Mouse (Mus musculus) stomach, postnatal 0 days (tissue): ENCODE data around the gene Spata32.

ENCODE experiments used
- CTCF ChIP-seq: IDR thresholded peaks from 2 replicates; pipeline ENCODE4 v1.5.1; 2016; ENCODE audit warnings: antibody characterized with exemption, low read depth, mild to moderate bottlenecking, moderate library complexity
- EP300 ChIP-seq: optimal IDR thresholded peaks from 2 replicates; pipeline ENCODE3; 2016; ENCODE audit warnings: antibody characterized with exemption

DNA sequence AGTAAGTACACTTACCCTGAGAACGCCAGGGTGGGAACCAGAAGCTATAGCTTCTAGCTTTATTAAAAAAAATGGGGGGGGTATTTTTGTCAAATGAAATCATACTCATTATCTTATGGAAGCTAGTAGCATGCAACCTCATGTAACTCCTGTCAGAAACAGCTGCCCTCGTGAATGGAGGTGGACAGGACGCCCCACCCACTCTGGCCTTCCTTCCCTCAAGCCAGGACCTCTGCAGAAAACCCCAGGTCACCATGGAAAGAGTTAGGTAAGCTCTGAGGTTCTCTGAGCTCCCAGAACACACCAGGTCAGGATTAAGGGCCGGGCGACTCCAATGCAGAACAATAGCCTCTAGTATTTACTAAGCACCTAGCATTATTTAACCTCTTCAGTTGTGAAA lies 30.6 kb upstream of the Spata32 start:
- TF ChIP-seq EP300 (no peak), CTCF (no peak)
